Mouse (Mus musculus) small intestine, adult 2 months (tissue): Measurements from ENCODE around the gene Ccdc61. TPM values are rescaled to one million over a fixed set of nuclear protein-coding genes. Genes with fewer than 3 reads are reported as not detected.

Experiments used
- H3K27ac ChIP-seq: fragments of 200-500 bp; 2 replicates; pipeline ENCODE4 v1.5.1; 2012; ENCODE audit warnings: low read depth, low read length, control low read depth, inconsistent platforms; ENCODE audit not compliant: insufficient read depth
- H3K27me3 ChIP-seq: fragments of 200-500 bp; 2 replicates; pipeline ENCODE4 v1.6.1; 2012; ENCODE audit warnings: mild to moderate bottlenecking, moderate library complexity, low read length, inconsistent platforms; ENCODE audit not compliant: control insufficient read depth, insufficient read depth
- H3K36me3 ChIP-seq: fragments of 200-500 bp; 2 replicates; pipeline ENCODE4 v1.6.1; 2012; ENCODE audit warnings: mild to moderate bottlenecking, low read length, control low read depth, inconsistent platforms; ENCODE audit not compliant: control insufficient read depth, insufficient read depth
- H3K4me1 ChIP-seq: fragments of 200-500 bp; 2 replicates; pipeline ENCODE4 v1.6.1; 2012; ENCODE audit warnings: low read length, inconsistent platforms, mixed read lengths; ENCODE audit not compliant: control insufficient read depth, insufficient read depth, insufficient read length
- H3K4me3 ChIP-seq: fragments of 200-500 bp; 2 replicates; pipeline ENCODE4 v1.5.1; 2012; ENCODE audit warnings: low read depth, mild to moderate bottlenecking, control low read depth, inconsistent platforms, low read length, moderate library complexity
- CTCF ChIP-seq: fragments of 200-500 bp; IDR thresholded peaks from 2 replicates; pipeline ENCODE4 v1.5.1; 2012; ENCODE audit warnings: low read depth, mild to moderate bottlenecking, control low read depth, inconsistent platforms, low read length, moderate library complexity, mixed read lengths; ENCODE audit not compliant: insufficient replicate concordance, insufficient read length; ENCODE audit errors: extremely low read depth
- POLR2A ChIP-seq: fragments of 200-500 bp; IDR thresholded peaks from 2 replicates; pipeline ENCODE4 v1.6.1; 2012; ENCODE audit warnings: low read depth, mild to moderate bottlenecking, control low read depth, inconsistent platforms, low read length, moderate library complexity
- WGBS: fragments of 180-500 bp; shearing (Covaris S2); methylation state at CpG from one replicate; pipeline ENCODE4 v1.1.7; 2018; 5-methylcytosine and 5-hydroxymethylcytosine counted together
- polyA plus RNA-seq: library from polyadenylated mRNA; depleted of rRNA; stranded (reverse); fragments of >200 nt; gene quantifications from 2 replicates; pipeline ENCODE4 v1.2.3, GENCODE M21; 2012

Gene Ccdc61
- polyA plus RNA-seq, 1 experiment, result 21.4 TPM

- TF ChIP-seq POLR2A (no peak), CTCF (no peak)
- WGBS, result 67% methylated on average over 4 of the region's 4 CpGs
- Histone ChIP-seq H3K27ac (no peak overlapping the region), H3K4me3 (no peak overlapping the region), H3K27me3 (0 out of 2 replicates have a peak, but pooled peaks cover 3% of the 10 kb centered on the region), H3K36me3 (no peaks in the 10 kb centered on the region), H3K4me1 (no peaks in the 10 kb centered on the region)
Observed at GRCm38 (mm10) chr7:18916254-18916653, 6.0 kb upstream of the Ccdc61 start.

GRCm38 (mm10) chr7:18909797-18910196 lies 418 bp downstream of the Ccdc61 start:
- Histone ChIP-seq H3K4me1 (peaks cover 1% of the 10 kb centered on the region; the same call in 1 of the 2 replicates), H3K36me3 (no peaks in the 10 kb centered on the region), H3K27ac (no peak overlapping the region), H3K27me3 (no peaks in the 10 kb centered on the region), H3K4me3 (peak overlapping the region; percentile 92)
- 1% methylated on average over 17 of the region's 17 CpGs for WGBS
- TF ChIP-seq CTCF (no peak), POLR2A (no peak)

- Histone ChIP-seq H3K36me3 (peaks cover 10% of the 10 kb centered on the region; the same call in 1 of the 2 replicates), H3K4me3 (no peak overlapping the region), H3K4me1 (no peaks in the 10 kb centered on the region; the same call in 1 of the 2 replicates), H3K27ac (no peak overlapping the region), H3K27me3 (no peaks in the 10 kb centered on the region)
- no peak for TF ChIP-seq POLR2A
- no peak for TF ChIP-seq CTCF
- WGBS, result 66% methylated on average over 3 of the region's 3 CpGs
Observed at GRCm38 (mm10) chr7:18904971-18905370, 5.2 kb downstream of the Ccdc61 start.

GRCm38 (mm10) chr7:18902486-18902885 lies 7.7 kb downstream of the Ccdc61 start:
- WGBS, result 59% methylated on average over 3 of the region's 3 CpGs
- H3K4me1 ChIP-seq, result no peaks in the 10 kb centered on the region
- H3K4me3 ChIP-seq, result no peak overlapping the region
- no peaks in the 10 kb centered on the region for H3K27me3 ChIP-seq
- no peak overlapping the region for H3K27ac ChIP-seq
- TF ChIP-seq POLR2A (no peak), CTCF (no peak)
- peaks cover 19% of the 10 kb centered on the region; the same call in 1 of the 2 replicates for H3K36me3 ChIP-seq

GRCm38 (mm10) chr7:18900513-18900912 lies 9.7 kb downstream of the Ccdc61 start:
- H3K36me3 ChIP-seq, result peaks cover 19% of the 10 kb centered on the region; the same call in 1 of the 2 replicates
- no peak overlapping the region for H3K4me3 ChIP-seq
- no peaks in the 10 kb centered on the region for H3K4me1 ChIP-seq
- no peaks in the 10 kb centered on the region for H3K27me3 ChIP-seq
- no peak for TF ChIP-seq CTCF
- TF ChIP-seq POLR2A, result no peak
- H3K27ac ChIP-seq, result no peak overlapping the region
- WGBS, result 88% methylated on average over 2 of the region's 2 CpGs

- peaks cover 13% of the 10 kb centered on the region; the same call in 1 of the 2 replicates for H3K36me3 ChIP-seq
- H3K27ac ChIP-seq, result no peak overlapping the region
- no peaks in the 10 kb centered on the region for H3K27me3 ChIP-seq
- H3K4me1 ChIP-seq, result peaks cover 9% of the 10 kb centered on the region
- H3K4me3 ChIP-seq, result no peak overlapping the region
- WGBS, result 12% methylated on average over 5 of the region's 5 CpGs
- TF ChIP-seq CTCF (peak; percentile 59), POLR2A (no peak)
Observed at GRCm38 (mm10) chr7:18896536-18896935, 13.7 kb downstream of the Ccdc61 start.

GRCm38 (mm10) chr7:18893651-18894430 lies 16.4 kb downstream of the Ccdc61 start:
- no peak for TF ChIP-seq CTCF
- no peak for TF ChIP-seq POLR2A
- H3K4me3 ChIP-seq, result peak overlapping the region; percentile 40
- H3K36me3 ChIP-seq, result peaks cover 20% of the 10 kb centered on the region
- no peaks in the 10 kb centered on the region for H3K27me3 ChIP-seq
- no peak overlapping the region for H3K27ac ChIP-seq
- peaks cover 9% of the 10 kb centered on the region for H3K4me1 ChIP-seq
- 22% methylated on average over 41 of the region's 41 CpGs for WGBS
